Mouse (Mus musculus): ENCODE measurements around the gene Pramef12.
"Not testable (repeated sequence)": the region's sequence is repeated elsewhere in the genome, so short reads cannot be mapped to it uniquely, and the experiment has no call there.

The Pramef12 gene

GRCm38 (mm10) chr4:144408290-144408689 lies at the start of gene Pramef12:
Pramef12 (minus strand) TSS chr4:144408464.
- DNase-seq (ENCODE audit: low spot score in 2 of 2), result no peak

GRCm38 (mm10) chr4:144453217-144453616 lies 45.0 kb upstream of the Pramef12 start, which contains the start of gene Gm9944:
Gm9944 (minus strand) TSS chr4:144453317.
- DNase-seq (ENCODE audit: low spot score in 2 of 2), result no peak

GRCm38 (mm10) chr4:144448546-144448945 lies 40.3 kb upstream of the Pramef12 start:
- DNase-seq (ENCODE audit: low spot score in 2 of 2), result no peak

DNA sequence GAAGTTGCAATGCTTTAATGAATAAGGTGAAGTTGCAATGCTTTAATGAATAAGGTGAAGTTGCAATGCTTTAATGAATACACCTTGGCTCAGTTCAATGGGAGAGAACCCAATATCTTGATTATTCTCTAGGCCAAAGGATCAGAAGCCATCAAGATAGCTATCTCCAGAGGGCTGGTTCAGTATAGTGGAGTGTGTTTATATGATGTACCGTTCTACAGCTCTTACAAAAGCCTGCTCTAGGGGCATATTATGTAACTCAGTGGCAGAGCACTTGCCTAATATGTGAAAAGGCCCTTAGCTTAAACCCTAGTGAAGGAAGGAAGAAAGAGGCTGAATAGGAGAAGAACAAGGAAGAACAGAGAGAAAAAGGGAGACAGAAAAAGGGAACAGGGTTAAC lies 33.3 kb upstream of the Pramef12 start:
- no peak for DNase-seq (ENCODE audit: low spot score in 2 of 2)

- DNase-seq (ENCODE audit: low spot score in 2 of 2), result no peak
Measured at GRCm38 (mm10) chr4:144441095-144441494, 32.8 kb upstream of the Pramef12 start.

GRCm38 (mm10) chr4:144438672-144439071 lies 30.4 kb upstream of the Pramef12 start, which contains the start of gene 1700012P22Rik:
1700012P22Rik (minus strand) TSS chr4:144438772.
- DNase-seq (ENCODE audit: low spot score in 2 of 2), result no peak

DNA sequence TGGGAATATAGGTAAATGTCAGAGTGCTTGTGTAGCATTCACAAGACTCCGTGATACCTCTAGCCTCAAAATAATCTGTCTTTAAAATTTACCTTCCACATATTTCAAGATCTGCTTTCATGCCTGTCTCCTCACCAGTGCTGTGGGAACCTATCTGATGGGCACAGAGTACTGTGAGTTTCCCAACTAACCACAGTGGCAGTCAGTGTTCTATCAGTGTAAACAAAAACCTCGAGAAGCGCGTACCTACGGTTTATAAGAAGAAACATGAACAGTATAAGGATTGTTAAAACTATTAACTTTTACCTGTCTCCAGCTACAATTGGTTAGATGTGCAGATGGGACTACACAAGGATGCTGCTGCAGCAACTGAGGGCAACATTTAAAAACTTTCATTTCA lies 25.0 kb upstream of the Pramef12 start:
- DNase-seq (ENCODE audit: low spot score in 2 of 2), result no peak

GRCm38 (mm10) chr4:144430723-144431122 lies 22.5 kb upstream of the Pramef12 start:
- no peak for DNase-seq (ENCODE audit: low spot score in 2 of 2)

- no peak for DNase-seq (ENCODE audit: low spot score in 2 of 2)
Measured at GRCm38 (mm10) chr4:144428868-144429267, 20.6 kb upstream of the Pramef12 start.

- no peak for DNase-seq (ENCODE audit: low spot score in 2 of 2)
Measured at GRCm38 (mm10) chr4:144424590-144424989, 16.3 kb upstream of the Pramef12 start.

DNA sequence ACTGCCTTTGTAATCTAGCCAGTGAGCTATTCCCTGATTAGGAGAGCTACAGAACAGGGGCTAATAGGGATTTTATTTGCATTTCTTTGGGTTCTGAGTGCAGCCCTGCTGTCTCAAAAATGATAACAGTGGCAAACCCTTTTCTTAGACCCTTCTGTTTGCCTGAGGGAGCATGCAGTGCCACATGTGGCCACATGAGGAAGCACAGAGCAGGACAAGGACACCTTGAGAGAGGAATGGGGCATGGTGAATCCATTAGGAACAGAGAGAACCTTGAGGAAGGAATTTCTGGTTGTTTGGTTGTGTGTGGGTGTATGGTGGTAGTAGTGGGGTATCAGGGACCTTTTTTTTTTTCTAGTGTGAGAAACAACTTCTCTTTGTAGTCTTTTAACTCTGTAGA lies 12.4 kb upstream of the Pramef12 start:
- no peak for DNase-seq (ENCODE audit: low spot score in 2 of 2)

DNA sequence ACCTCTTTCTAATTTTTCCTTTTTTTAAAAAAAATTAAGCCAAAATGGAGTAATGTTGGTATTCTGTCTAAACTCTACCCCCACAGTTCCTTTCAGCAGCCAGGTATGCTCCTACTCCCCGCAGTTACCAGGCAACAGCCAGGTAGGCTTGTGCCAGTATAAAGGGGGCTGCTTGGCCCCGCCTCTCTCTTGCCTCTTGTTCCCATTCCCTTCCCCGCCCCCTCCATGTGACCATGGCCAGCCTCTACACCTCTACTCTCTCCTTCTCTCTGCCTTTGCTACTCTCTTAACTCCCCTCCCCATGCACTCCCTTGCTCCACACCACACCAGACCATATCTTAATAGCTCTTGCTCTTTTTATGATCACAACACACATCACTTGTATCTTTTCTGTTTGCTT lies 2.0 kb downstream of the Pramef12 start:
- DNase-seq (ENCODE audit: low spot score in 2 of 2), result no peak

- no peak for DNase-seq (ENCODE audit: low spot score in 2 of 2)
Measured at GRCm38 (mm10) chr4:144404456-144405086, 3.7 kb downstream of the Pramef12 start.

- no peak for DNase-seq (ENCODE audit: low spot score in 2 of 2)
Measured at GRCm38 (mm10) chr4:144402712-144403111, 5.6 kb downstream of the Pramef12 start.

DNA sequence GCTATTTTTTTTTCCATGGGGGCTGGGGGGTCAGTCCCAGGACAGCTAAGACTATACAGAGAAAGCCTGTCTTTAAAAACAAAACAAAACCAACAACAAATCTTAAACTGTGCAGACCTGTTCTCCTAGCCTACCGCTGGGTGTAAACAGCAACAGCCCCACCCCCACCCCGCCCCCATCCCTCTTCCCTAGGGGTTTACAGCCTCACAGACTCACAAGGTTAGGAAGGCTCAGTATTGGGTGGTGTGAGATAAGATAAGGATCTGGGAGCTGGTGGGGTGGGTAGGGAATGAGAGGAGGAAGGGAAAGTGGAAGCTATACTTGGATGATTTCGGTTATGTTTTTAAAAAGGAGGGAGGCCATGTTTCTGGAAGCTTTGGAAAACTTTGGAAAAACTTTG lies 11.9 kb downstream of the Pramef12 start:
- no peak for DNase-seq (ENCODE audit: low spot score in 2 of 2)

GRCm38 (mm10) chr4:144377911-144378310 lies 30.4 kb downstream of the Pramef12 start, which contains the start of gene Pramef20:
Pramef20 (minus strand) TSS chr4:144377933.
- no peak for DNase-seq (ENCODE audit: low spot score in 2 of 2)

- not testable (repeated sequence) for DNase-seq (ENCODE audit: low spot score in 2 of 2)
Measured at GRCm38 (mm10) chr4:144357642-144358041, 50.6 kb downstream of the Pramef12 start, which contains the start of gene Gm13119. Gm13119 (plus strand) TSS chr4:144357942.
